Mouse (Mus musculus) ovary, adult 18-20 months (tissue): ENCODE results near the gene Nudt13.

ENCODE experiments used
- DNase-seq: peaks from one replicate; pipeline ENCODE4 v3.0.0; 2022; ENCODE audit warnings: low spot score, mixed read lengths

Gene Nudt13

GRCm38 (mm10) chr14:20340149-20340548, 45.7 kb downstream of the Nudt13 start:
- no peak for DNase-seq

GRCm38 (mm10) chr14:20340866-20341265, 46.4 kb downstream of the Nudt13 start:
- DNase-seq, result no peak

DNA sequence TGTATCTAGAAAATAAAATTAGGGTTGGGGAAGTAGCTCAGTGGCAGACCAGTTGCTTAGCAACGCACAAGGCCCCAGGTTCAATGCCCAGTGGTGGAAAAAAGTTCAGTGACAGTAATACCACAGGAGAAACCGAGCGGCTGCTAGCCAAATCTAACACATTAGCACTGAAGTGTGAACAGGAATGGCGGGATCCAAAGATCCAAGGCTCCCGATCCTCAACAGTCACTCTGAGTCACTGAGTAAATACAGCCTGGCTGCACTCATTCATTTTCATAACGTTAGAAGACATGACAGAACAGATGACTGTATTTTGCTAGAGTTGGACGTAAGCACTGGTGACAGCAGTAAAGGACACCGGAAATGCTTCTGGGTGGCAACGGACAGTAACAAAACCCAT, 51.4 kb downstream of the Nudt13 start:
- DNase-seq, result no peak

GRCm38 (mm10) chr14:20347441-20347990, 53.0 kb downstream of the Nudt13 start:
- no peak for DNase-seq

- DNase-seq, result peak; percentile 87
Observed at GRCm38 (mm10) chr14:20347991-20348541, 53.6 kb downstream of the Nudt13 start, which contains the start of the genes Ecd and Fam149b. TSS of gene Ecd (minus strand) at chr14:20348121. TSS of gene Fam149b (plus strand) at chr14:20348162.

- DNase-seq, result no peak
Observed at GRCm38 (mm10) chr14:20363230-20363629, 68.7 kb downstream of the Nudt13 start.
